Mouse (Mus musculus) macrophage (primary cell): ENCODE results near the gene Hsf2bp. TPM values are rescaled to one million over a fixed set of nuclear protein-coding genes. Genes with fewer than 3 reads are reported as not detected.
A peak's percentile ranks its signal among the peaks of the same experiment; 100 is the strongest.

Experiments
- H3K27ac ChIP-seq: fragments of 350-480 bp; formaldehyde crosslinking; 2 replicates; pipeline ENCODE4 v1.9.0; 2021
- H3K36me3 ChIP-seq: fragments of 350-480 bp; formaldehyde crosslinking; 2 replicates; pipeline ENCODE4 v1.9.0; 2021; ENCODE audit errors: inconsistent target
- H3K4me3 ChIP-seq: fragments of 350-480 bp; formaldehyde crosslinking; 2 replicates; pipeline ENCODE4 v1.9.0; 2021; ENCODE audit errors: inconsistent target
- H3K79me2 ChIP-seq: fragments of 350-480 bp; formaldehyde crosslinking; 2 replicates; pipeline ENCODE4 v1.9.0; 2021; ENCODE audit errors: inconsistent target
- WGBS: methylation state at CpG from one replicate; pipeline ENCODE4 v1.1.7; 2026; ENCODE audit warnings: inconsistent platforms; ENCODE audit not compliant: missing documents; 5-methylcytosine and 5-hydroxymethylcytosine counted together
- polyA plus RNA-seq: library from polyadenylated mRNA; stranded (reverse); fragments of 250-400 nt; gene quantifications from 3 replicates; pipeline ENCODE4 v1.2.4, GENCODE M21; 2018; ENCODE audit warnings: inconsistent platforms

Gene Hsf2bp
- polyA plus RNA-seq, 1 experiment from 2014 or later: not detected

DNA sequence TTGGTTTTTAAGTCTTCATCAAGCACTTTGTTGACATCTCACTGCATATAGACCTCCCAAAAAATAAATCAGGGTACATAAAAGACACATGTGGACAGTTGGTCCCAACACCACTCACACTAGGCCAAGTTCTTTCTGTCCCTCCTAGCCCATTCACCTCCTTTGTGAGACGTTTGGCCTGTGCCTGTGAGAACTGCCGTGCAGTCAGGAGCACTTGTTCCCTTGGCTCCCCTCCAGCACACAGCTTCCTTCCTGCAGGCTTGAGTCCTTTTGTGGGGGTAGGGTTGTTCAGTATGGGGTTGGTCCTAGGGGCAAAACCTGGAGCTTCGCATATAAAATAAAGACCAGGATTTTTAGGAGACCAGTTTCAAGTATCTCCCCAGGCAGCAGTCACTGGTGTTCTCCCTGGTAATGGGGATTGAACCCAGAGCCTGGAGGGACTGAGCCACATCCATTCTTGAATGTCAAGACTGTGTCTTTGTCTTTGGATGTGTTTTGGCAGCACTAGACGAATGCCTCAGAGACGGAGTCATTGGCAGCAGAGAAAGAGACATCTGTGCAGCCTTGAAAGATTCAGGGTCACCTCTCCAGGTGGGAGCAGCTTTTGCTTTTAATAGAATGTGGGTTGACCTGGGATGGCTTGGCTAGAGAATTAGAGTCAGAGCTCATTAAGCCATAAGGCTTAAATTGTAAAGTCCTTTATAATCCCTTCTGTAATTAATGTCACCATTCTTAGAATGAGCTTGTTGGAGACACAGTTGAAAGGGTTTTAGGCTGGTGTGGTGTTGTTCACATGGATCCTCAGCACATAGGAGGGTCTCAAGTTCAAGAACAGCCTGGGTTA is 16.3 kb upstream of the Hsf2bp start:
- WGBS: 57% methylated on average over 5 of the region's 5 CpGs
- peaks cover 19% of the 10 kb centered on the region for H3K36me3 ChIP-seq
- no peaks in the 10 kb centered on the region for H3K79me2 ChIP-seq
- H3K27ac ChIP-seq: no peak overlapping the region
- H3K4me3 ChIP-seq: no peak overlapping the region

DNA sequence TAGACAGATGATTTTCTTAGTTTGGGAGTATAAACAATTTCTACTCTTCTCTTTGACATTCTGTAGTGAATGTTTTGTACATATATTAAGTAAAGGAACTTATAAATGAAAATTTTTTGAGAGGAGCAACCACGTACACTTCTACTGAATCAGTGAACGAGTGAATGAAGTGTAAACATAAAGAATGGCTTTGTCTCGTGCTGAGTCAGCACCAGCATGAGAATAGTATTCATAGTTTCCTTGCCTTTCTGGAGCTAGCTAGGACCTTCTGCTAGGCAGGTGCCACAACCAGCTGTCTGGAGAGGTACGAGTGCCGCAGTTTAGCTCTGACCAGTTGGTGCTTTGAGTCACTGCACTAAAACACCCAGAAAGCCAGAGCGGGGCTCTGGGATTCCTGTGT is 14.5 kb upstream of the Hsf2bp start:
- Histone ChIP-seq H3K36me3 (peaks cover 9% of the 10 kb centered on the region; the same call in 1 of the 2 replicates), H3K79me2 (no peaks in the 10 kb centered on the region; the same call in 1 of the 2 replicates), H3K27ac (no peak overlapping the region), H3K4me3 (no peak overlapping the region)
- 94% methylated on average over 6 of the region's 6 CpGs for WGBS

DNA sequence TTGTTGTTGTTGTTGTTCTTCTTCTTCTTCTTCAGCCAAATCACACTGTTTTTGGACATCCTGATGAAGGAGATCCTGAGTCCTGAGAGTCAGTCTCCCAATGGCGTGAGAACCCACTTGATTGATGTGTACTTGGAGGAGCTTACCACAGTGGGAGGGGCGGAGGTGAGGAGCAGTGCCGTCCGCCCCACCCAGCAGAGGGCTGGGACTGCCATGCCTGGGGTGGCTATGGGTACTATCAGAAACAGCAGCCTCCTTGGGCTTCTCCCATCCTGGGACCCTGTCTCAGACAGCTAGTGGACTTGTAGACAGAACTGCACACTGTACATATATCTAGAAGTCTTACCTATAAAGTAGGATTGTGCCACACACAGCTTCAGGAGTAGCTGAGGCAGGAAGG is 13.8 kb upstream of the Hsf2bp start:
- H3K4me3 ChIP-seq: no peak overlapping the region
- H3K79me2 ChIP-seq: peaks cover 7% of the 10 kb centered on the region
- WGBS: 95% methylated on average over 4 of the region's 4 CpGs
- H3K27ac ChIP-seq: no peak overlapping the region
- H3K36me3 ChIP-seq: 0 out of 2 replicates have a peak, but pooled peaks cover 9% of the 10 kb centered on the region

DNA sequence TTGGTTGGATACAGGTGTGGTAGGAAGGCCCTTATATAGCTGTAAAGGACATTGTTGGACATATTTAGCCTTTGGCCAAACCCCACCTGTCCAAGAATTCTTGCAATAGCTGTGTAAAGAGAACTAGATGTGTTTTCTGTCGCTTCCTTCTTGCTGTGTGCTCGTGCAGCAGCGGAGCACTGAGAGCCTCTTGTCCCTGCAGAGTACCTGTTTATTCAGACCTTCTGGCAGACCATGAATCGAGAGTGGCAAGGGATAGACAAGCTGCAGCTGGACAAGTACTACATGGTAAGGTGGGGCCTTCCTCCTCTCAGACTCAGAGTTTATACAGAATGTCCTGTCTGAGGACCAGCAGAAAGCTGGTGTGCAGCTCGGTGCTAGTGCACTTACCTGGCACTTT is 12.2 kb upstream of the Hsf2bp start:
- 90% methylated on average over 5 of the region's 5 CpGs for WGBS
- H3K4me3 ChIP-seq: no peak overlapping the region
- 0 out of 2 replicates have a peak, but pooled peaks cover 9% of the 10 kb centered on the region for H3K36me3 ChIP-seq
- H3K79me2 ChIP-seq: peaks cover 22% of the 10 kb centered on the region
- no peak overlapping the region for H3K27ac ChIP-seq

DNA sequence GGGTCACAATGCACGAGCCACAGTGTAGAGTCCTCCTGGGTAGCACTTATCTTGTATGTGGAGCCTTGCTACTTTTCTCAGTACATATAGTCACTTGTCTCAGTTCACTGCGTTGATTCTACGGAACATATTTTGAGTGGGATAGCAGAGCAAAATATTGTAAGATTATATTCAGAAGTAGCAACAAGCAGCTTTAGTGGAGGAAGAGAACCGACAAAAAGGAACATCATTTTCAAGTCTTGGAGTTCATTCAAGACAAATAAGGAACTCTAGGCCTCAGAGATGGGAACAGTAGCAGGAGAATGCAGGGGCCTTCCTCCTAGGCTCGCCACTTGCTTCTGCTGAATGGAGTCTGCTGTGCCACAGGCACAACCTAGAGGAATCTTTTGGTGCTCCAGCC is 10.4 kb upstream of the Hsf2bp start:
- 79% methylated on average over 5 of the region's 5 CpGs for WGBS
- H3K27ac ChIP-seq: no peak overlapping the region
- H3K4me3 ChIP-seq: no peak overlapping the region
- 0 out of 2 replicates have a peak, but pooled peaks cover 9% of the 10 kb centered on the region for H3K36me3 ChIP-seq
- peaks cover 40% of the 10 kb centered on the region for H3K79me2 ChIP-seq

DNA sequence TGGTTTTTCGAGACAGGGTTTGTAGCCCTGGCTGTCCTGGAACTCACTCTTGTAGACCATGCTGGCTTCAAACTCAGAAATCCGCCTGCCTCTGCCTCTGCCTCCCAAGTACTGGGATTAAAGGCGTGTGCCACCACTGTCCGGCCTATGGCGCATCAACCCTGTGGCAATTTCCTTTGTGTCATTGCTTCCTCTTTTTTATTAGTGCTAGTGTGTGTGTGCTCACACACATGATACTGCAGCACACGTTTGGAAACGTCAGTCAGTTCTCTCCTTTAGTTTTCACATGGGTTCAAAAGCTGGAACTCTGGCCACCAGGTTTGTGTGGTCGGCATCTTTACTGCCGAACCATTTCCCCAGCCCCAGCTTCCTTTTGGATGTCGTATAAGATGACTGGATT is 4.1 kb upstream of the Hsf2bp start:
- peak overlapping the region; percentile 35 for H3K27ac ChIP-seq
- no peaks in the 10 kb centered on the region for H3K36me3 ChIP-seq
- no peak overlapping the region for H3K4me3 ChIP-seq
- WGBS: 21% methylated on average over 10 of the region's 10 CpGs
- H3K79me2 ChIP-seq: peaks cover 79% of the 10 kb centered on the region

DNA sequence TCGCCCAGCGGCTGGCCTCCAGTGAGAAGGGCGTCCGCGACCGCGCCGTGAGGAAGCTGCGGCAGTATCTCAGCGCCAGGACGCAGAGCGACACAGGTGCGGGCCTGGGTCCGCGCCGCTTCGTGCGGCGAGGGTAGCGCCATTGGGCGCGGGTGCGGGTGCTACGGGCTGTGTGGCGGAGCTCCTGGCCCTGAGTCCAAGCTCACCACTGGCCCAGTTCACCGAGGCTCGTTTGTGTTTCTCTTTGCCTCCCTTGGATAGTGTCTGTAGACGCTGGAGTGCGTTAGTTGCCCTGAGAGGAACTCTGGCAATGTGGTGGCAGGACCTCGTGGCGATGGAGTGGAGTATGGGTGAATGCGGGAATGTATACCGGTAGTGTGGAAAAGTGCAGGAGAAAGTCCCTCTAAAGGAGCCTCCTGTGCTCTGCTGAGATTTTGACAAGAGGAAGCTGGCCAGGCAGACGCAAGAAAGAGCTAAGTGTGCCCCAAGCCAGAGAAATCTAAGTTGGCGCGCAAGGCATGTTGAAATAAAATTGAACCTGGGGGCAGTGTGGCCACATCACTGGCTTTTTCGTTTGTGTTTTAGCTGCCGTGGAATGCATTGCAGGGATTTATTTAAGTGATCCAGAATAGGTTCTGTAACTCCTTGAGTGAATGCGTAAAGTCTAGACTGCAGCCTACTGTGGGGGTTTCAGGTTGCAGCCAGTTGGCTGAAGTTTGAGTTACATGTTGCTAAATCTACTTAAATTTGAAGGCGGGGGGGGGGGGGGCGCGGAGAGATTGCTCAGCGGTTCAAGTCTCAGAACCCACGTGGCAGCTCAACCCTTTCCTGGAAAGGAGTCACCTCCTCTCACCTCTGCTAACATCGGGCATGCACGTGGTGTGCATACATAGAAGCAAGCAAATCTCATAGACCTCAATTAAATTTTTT is 625 bp upstream of the Hsf2bp start:
- Histone ChIP-seq H3K27ac (no peak overlapping the region), H3K79me2 (peaks cover 44% of the 10 kb centered on the region)

DNA sequence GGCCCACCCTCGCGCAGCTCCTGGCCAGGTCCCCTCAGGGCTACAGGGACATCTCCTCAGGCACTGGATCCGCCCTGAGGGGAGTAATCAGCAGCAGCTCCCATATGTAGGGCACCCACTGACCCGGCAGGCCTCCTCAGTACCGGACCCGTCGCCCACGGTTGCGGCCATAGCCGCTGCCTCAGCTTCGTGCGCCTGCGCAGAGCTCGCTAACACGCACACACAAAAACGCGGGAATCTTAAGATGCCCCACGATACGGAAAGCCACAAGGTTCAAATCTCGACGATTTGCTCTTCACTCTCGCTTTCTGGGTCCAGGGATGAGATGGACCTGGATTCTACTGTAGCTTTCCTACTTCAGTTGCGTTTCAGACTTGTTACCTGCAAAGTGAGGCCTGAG is 1.8 kb downstream of the Hsf2bp start:
- H3K27ac ChIP-seq: no peak overlapping the region
- 94% methylated on average over 23 of the region's 23 CpGs for WGBS
- peaks cover 27% of the 10 kb centered on the region for H3K79me2 ChIP-seq
- H3K36me3 ChIP-seq: no peaks in the 10 kb centered on the region
- no peak overlapping the region for H3K4me3 ChIP-seq

More for the DNA sequence above, 625 bp upstream of the Hsf2bp start:
- H3K36me3 ChIP-seq: no peaks in the 10 kb centered on the region
- under 1% methylated on average over 40 of the region's 46 CpGs for whole genome bisulfite sequencing
- peak overlapping the region; percentile 62 for H3K4me3 ChIP-seq

DNA sequence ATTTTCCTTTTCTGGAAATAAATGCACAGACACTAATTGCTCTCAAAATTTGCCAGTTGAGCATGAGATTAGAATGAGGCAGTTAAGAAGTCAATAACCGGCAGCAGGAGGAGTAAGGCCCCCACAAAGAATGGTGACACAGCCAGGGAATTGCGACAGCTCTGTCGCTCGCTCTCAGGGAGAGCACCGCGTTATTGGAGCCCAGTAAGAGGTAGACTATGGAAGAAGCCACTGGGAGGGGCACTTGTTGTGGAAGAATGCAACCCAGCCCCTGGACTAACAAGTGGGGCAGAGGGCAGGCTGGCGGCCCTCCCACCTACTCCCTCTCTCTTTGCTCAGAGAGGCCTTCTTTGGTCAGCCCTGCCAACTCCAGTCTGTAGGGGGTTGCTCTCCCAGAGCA is 4.5 kb downstream of the Hsf2bp start:
- 65% methylated on average over 7 of the region's 7 CpGs for WGBS
- no peak overlapping the region for H3K27ac ChIP-seq
- peaks cover 1% of the 10 kb centered on the region for H3K79me2 ChIP-seq
- no peaks in the 10 kb centered on the region for H3K36me3 ChIP-seq
- H3K4me3 ChIP-seq: no peak overlapping the region

DNA sequence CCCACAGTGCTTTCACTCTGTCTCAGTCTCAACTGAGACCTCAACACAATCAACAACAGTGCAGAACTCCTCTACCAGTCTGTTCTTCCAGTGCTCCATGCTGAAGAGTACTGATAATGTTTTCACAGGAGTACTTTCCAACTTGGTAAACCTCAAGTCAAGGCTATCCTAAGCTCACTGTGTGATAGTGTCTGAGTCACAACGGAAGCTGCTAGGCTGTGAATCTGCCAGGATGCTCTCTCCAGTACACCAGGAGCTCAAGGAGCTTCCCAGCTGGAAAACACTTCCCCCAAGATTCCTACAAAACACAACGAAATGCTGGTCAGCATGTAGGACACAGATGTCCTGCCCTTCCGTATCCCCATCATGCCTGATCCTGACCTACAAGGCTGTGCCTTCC is 7.8 kb downstream of the Hsf2bp start:
- Histone ChIP-seq H3K4me3 (no peak overlapping the region), H3K27ac (no peak overlapping the region), H3K36me3 (no peaks in the 10 kb centered on the region), H3K79me2 (no peaks in the 10 kb centered on the region)
- 80% methylated on average over 3 of the region's 3 CpGs for WGBS

DNA sequence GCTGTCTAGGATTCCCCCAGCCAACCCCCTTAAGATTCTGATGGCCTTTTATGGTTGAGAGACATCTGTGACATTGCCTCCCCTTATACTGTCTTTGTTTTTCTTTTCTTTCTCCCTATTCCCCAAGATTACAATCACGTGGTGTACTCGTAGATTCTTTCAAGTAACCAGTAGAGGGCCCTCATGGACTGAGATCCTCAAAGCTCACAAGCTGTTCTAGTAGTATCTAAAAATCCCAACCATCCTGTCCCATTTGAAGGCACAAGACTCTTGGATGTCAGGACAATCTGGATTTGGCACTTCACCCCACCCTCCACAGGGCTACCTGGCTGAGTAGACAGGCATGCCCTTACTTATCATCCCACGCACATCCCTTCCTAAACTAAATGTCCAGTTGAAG is 8.5 kb downstream of the Hsf2bp start:
- Histone ChIP-seq H3K27ac (no peak overlapping the region), H3K4me3 (no peak overlapping the region), H3K36me3 (no peaks in the 10 kb centered on the region), H3K79me2 (no peaks in the 10 kb centered on the region)
- WGBS: 31% methylated on average over 3 of the region's 3 CpGs

DNA sequence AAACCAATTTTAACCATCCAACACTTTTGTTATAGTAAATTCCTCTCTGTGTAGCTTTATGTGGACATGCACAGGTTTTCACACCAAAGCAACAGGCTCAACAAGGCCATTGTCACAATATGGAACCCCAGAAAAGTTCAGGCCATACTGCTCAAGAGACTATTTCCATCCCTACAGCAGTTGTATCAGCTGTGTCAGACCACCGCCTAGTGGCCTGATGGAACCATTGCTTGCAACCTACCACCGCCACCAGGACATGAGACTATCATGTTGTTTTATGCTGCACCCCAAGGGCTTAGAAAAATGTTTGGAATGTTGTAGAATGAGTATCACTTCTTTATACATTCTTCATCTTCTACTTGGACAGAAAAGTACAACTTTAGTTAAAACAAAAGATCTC is 10.8 kb downstream of the Hsf2bp start:
- 12% methylated on average over 2 of the region's 2 CpGs for WGBS
- no peak overlapping the region for H3K27ac ChIP-seq
- H3K4me3 ChIP-seq: no peak overlapping the region
- no peaks in the 10 kb centered on the region for H3K36me3 ChIP-seq
- H3K79me2 ChIP-seq: no peaks in the 10 kb centered on the region

DNA sequence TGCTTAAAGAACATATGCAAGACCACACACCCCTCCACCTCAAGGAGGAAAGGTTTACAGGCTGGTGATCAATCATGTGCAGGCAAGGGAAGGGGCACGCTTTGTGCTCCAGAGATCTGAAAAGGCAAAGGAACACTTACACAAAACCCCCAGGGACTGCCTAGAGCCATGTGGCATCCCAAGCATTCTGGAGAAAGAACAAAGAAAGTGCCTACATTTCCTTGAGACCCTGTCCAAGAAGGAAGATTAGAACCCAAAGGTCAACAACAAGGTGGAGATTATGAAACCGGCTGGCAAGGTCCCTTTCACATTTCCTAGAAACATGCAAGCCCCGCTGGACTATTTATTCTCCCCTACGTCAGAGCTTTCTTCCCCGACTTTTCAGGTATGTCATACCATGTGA is 11.5 kb downstream of the Hsf2bp start:
- Histone ChIP-seq H3K79me2 (no peaks in the 10 kb centered on the region), H3K4me3 (no peak overlapping the region), H3K27ac (no peak overlapping the region), H3K36me3 (no peaks in the 10 kb centered on the region)
- WGBS: 93% methylated on average over 5 of the region's 5 CpGs

DNA sequence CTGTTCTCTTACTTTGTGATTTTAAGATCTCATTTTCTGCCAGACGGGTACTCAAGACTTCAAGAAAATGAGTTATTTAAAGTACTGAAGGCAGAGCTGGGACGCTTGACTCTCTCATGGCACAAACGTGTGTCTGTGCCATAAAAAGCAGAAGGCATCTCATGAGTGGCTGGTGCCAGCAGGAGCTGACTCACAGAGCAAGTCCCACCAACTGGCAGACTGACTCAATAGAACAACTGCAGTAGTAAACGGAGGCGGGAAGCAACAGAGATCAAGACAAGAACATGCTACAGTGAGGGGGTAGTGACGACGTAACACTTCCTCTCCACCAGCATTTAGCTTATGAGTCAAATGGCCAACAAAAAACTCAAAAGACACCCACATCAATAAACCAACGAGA is 13.1 kb downstream of the Hsf2bp start:
- Histone ChIP-seq H3K79me2 (no peaks in the 10 kb centered on the region), H3K4me3 (no peak overlapping the region), H3K27ac (no peak overlapping the region), H3K36me3 (no peaks in the 10 kb centered on the region)
- WGBS: 28% methylated on average over 8 of the region's 8 CpGs

DNA sequence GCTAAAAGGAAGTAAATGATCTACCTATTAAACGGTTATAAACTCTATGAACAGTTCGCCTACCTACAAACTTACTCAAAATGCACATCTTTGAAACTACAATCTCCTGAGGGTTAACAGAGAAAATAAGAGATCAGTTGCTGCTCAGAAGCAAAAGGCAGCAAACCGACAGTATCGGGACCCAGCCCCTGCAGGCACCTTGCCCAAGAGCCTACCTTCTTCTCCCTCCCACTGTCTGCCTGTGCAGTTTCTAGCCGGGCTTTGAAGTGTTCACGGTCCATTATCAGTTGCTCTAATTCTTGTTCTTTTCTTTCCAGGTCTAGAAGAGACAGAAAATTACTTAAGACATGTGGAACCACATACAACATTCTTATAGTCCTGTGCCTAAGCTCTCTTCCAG is 13.6 kb downstream of the Hsf2bp start:
- Histone ChIP-seq H3K79me2 (no peaks in the 10 kb centered on the region), H3K4me3 (no peak overlapping the region), H3K27ac (no peak overlapping the region), H3K36me3 (no peaks in the 10 kb centered on the region)
- 93% methylated on average over 6 of the region's 6 CpGs for WGBS
